Mouse (Mus musculus): ENCODE measurements at regions not wholly inside any gene's neighbourhood (a gene's known extent, or its start where the extent isn't known, plus 50 kb on each side); places are given as distances from the start of the nearest gene placed in this dataset.

DNA sequence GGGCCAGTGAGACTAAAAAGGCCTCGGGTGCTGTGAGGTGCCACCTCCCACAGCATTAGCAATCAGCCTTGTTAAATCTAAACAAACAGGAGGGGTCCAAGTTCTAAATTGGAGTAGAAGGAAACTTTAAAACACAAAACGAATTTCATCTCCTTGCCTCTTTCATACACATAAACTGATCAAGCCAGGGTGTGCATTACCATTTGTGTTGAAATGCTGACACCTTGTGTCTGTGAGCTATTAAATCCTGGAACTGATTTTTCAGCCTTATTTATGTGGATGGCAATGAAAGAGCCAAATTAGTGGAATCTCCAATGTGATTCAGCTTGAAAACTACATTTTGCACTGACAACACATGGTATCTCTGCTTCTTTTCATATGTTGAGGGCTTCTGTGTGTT is 114.8 kb downstream of the Pcsk1 start:
- DNase-seq (ENCODE audit: low read depth, low spot score), result peak; percentile 8

- DNase-seq (ENCODE audit: low read depth, low spot score), result no peak
These were observed 134.3 kb downstream of the Pcsk1 start for GRCm38 (mm10) chr13:75223944-75224343.

GRCm38 (mm10) chr13:75225581-75226297 is 136.1 kb downstream of the Pcsk1 start:
- DNase-seq (ENCODE audit: low read depth, low spot score), result no peak

DNA sequence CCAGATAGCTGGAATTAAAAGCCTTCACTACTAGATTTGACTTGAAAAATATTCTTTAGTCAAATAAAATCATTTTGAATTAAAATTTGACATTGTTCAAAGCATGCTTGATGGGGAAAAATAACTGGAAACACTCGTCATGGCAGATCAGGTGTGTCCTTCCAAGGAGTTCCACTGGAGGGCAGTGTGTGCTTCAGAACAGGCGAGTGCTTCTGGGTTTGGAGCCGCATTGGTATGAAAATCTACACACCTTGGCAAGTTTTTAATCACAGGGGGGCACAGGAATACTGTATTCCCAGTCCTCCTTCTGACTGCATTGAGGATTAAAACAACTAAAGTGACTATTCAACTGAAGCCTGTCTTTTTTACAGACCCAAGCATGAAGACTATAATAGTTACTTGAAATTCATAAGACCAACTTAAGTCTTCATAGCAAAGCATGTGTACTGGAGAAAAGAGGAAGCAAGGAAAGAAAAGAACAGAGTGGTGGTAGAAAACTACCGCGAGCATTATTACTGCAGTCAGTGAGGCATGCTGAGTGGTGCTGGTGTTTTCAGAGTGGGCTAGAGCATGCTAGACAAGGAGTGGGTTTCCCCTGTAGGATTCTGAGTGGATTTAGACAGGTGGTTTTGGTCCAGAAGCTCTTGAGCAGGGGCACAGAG is 138.1 kb downstream of the Pcsk1 start:
- peak; percentile 65 for DNase-seq (ENCODE audit: low read depth, low spot score)

DNA sequence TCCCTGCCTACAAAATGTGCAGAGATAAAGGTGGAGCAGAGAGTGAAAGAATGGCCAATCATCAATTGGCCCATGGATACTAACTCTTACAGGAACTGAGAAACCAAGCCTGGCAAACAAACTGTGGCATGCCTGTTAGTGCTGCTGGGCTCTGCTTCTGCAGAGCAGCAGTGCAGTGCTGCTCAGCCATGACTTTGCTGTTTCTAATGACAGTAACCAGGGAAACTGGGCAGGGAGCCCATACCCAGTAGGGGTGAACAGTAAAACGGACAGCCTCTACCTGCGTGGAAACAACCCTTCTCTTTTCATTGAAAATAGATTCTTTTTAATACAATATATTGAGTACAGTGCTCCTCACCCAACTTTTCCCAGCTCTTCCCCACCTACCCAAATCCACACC is 146.8 kb downstream of the Pcsk1 start:
- no peak for DNase-seq (ENCODE audit: low read depth, low spot score)
